Comparison of ENCODE assay signal across 8 mouse cellular contexts in the genomic region with DNA sequence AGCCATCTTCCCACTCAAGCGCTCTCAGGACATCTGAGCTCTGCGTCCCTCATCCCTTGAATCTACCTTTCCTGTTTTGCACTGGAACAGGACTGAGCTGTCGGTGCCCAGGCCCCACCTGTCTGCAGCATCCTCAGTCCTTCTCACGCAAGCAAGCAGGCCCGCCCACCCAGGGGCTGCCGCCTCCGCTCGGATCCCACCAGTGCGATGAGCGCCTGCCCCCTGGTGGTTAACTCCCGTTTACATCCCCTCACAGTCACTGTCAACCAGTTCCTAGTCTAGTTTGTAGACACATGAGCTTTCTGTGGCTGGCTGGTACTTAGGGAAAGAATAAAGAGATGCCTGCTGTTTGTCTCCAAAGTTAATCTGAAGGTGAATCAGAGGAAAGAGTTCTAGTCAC. TPM values are rescaled to one million over a fixed set of nuclear protein-coding genes. Genes with fewer than 3 reads are reported as not detected.
DNase-seq lines count a peak whose midpoint lies in the region; ATAC-seq and TF ChIP-seq lines count a peak whose summit lies in the region.

No protein-coding gene starts in this region.

- peak; percentile 86 for TF ChIP-seq CTCF in lung, postnatal 0 days (IDR thresholded peaks at IDR 0.05)

- peaks cover 35% of the 10 kb centered on the region for H3K36me3 ChIP-seq in heart, embryonic 13.5 days
- H3K36me3 ChIP-seq in lung, postnatal 0 days (ENCODE audit: insufficient read depth, low read length), result peaks cover 10% of the 10 kb centered on the region; the same call in 1 of the 2 replicates

- no peak for TF ChIP-seq EP300 in lung, postnatal 0 days (IDR thresholded peaks at IDR 0.05)

- intact Hi-C loops in heart, postnatal 25 days (cut with DNase I), result no loop called here

- DNase-seq in heart, postnatal 25 days (ENCODE audit: low spot score), result no peak
- DNase-seq in adrenal gland, postnatal 36 days, result peak; percentile 53 to 70
- peak; percentile 32 to 59 for DNase-seq in frontal cortex, postnatal 25 days (ENCODE audit: low spot score in 2 of 2)
- peak; percentile 51 to 80 for DNase-seq in layer of hippocampus, adult 18-20 months (ENCODE audit: low spot score in 2 of 2)
- DNase-seq in lung, postnatal 0 days (ENCODE audit: low spot score), result peak; percentile 68
- DNase-seq in right cerebral cortex, postnatal 10 days (ENCODE audit: low spot score in 2 of 2), result peak; percentile 74 to 84

- no peak overlapping the region for H3K4me3 ChIP-seq in heart, embryonic 13.5 days
- H3K4me3 ChIP-seq in lung, postnatal 0 days (ENCODE audit: low read depth, low read length), result no peak overlapping the region

- no peak overlapping the region for H3K4me2 ChIP-seq in heart, embryonic 13.5 days
- no peak overlapping the region for H3K4me2 ChIP-seq in lung, postnatal 0 days (replicated peaks; ENCODE audit: low read depth, low read length)

- H3K9me3 ChIP-seq in heart, embryonic 13.5 days, result no peaks in the 10 kb centered on the region
- no peaks in the 10 kb centered on the region for H3K9me3 ChIP-seq in lung, postnatal 0 days (ENCODE audit: low read length)

- 0 out of 2 replicates have a peak overlapping the region, but pooled peaks have one; percentile 26 for H3K9ac ChIP-seq in heart, embryonic 13.5 days
- H3K9ac ChIP-seq in lung, postnatal 0 days (replicated peaks; ENCODE audit: low read depth), result no peak overlapping the region

- ATAC-seq in heart, embryonic 13.5 days (ENCODE audit: extremely low read depth, insufficient number of reproducible peaks, low FRiP score, low TSS enrichment), result no peak
- peak; percentile 53; the same call in 1 of the 2 replicates for ATAC-seq in lung, postnatal 0 days
- ATAC-seq in inflammation-experienced regulatory T-cells, adult 6 months, result no peak

- no peaks in the 10 kb centered on the region for H3K27me3 ChIP-seq in heart, embryonic 13.5 days (replicated peaks)
- H3K27me3 ChIP-seq in lung, postnatal 0 days (replicated peaks; ENCODE audit: insufficient read depth, low read length), result no peaks in the 10 kb centered on the region

- WGBS in heart, embryonic 13.5 days, result 32% methylated on average over 11 of the region's 11 CpGs
- 23% methylated on average over 11 of the region's 11 CpGs for WGBS in lung, postnatal 0 days

- peaks cover 54% of the 10 kb centered on the region for H3K4me1 ChIP-seq in heart, embryonic 13.5 days
- no peaks in the 10 kb centered on the region for H3K4me1 ChIP-seq in lung, postnatal 0 days (ENCODE audit: insufficient read depth, low read depth, low read length)

- no peak overlapping the region for H3K27ac ChIP-seq in heart, embryonic 13.5 days (replicated peaks)
- no peak overlapping the region for H3K27ac ChIP-seq in lung, postnatal 0 days (ENCODE audit: low read length)

RNA-seq across cellular contexts. Expression of gene Szrd1, which starts 18.9 kb away (rescaled TPM):
- polyA plus RNA-seq in heart, embryonic 13.5 days (2015; fragmentation: Nextera tagmentation; extraction: Ambion mirVana), result 31.3 and 33.8 TPM in 2 replicates
- total RNA-seq in heart, postnatal 25 days (2021), result 10 to 100 TPM; 85.1 to 96.1 TPM
- 100 to 1,000 TPM; 110 to 123 TPM for total RNA-seq in adrenal gland, postnatal 36 days (2021)
- 10 to 100 TPM; 58.5 to 61.0 TPM for total RNA-seq in layer of hippocampus, adult 18-20 months (2021)
- 29.3 and 33.4 TPM in 2 replicates for polyA plus RNA-seq in lung, postnatal 0 days (2015; fragmentation: Nextera tagmentation; extraction: Ambion mirVana)
- polyA plus RNA-seq in inflammation-experienced regulatory T-cells, adult 6 months (2017; shearing (Covaris generic)), result 10 to 100 TPM; 37.9 to 88.5 (median 58.2) TPM

RNA-seq across cellular contexts. Expression of gene Fbxo42, which starts 27.0 kb away (rescaled TPM):
- polyA plus RNA-seq in heart, embryonic 13.5 days (2015; fragmentation: Nextera tagmentation; extraction: Ambion mirVana), result 12.8 and 14.2 TPM in 2 replicates
- 10 to 100 TPM in 1 of 2 experiments, 1 to 10 TPM in 1; 10.0 to 10.1 TPM for total RNA-seq in heart, postnatal 25 days (2021)
- total RNA-seq in adrenal gland, postnatal 36 days (2021), result 10 to 100 TPM; 20.4 to 21.6 TPM
- total RNA-seq in layer of hippocampus, adult 18-20 months (2021), result 10 to 100 TPM; 23.2 to 24.4 TPM
- polyA plus RNA-seq in lung, postnatal 0 days (2015; fragmentation: Nextera tagmentation; extraction: Ambion mirVana), result 11.1 and 12.7 TPM in 2 replicates
- polyA plus RNA-seq in inflammation-experienced regulatory T-cells, adult 6 months (2017; shearing (Covaris generic)), result 1 to 10 TPM; 5.5 to 6.3 (median 5.8) TPM

RNA-seq across cellular contexts. Expression of gene Spata21, which starts 32.6 kb away (rescaled TPM):
- not detected in 2 replicates for polyA plus RNA-seq in heart, embryonic 13.5 days (2015; fragmentation: Nextera tagmentation; extraction: Ambion mirVana)
- not detected for total RNA-seq in heart, postnatal 25 days (2021)
- not detected for total RNA-seq in adrenal gland, postnatal 36 days (2021)
- total RNA-seq in layer of hippocampus, adult 18-20 months (2021), result under 1 TPM in 1 of 2 experiments, not detected in 1; 0.35 TPM
- 0.13 and 0.27 TPM in 2 replicates for polyA plus RNA-seq in lung, postnatal 0 days (2015; fragmentation: Nextera tagmentation; extraction: Ambion mirVana)
- 1 to 10 TPM; 1.1 to 1.5 (median 1.5) TPM for polyA plus RNA-seq in inflammation-experienced regulatory T-cells, adult 6 months (2017; shearing (Covaris generic))

RNA-seq across cellular contexts. Expression of gene Necap2, which starts 42.5 kb away (rescaled TPM):
- polyA plus RNA-seq in heart, embryonic 13.5 days (2015; fragmentation: Nextera tagmentation; extraction: Ambion mirVana), result 39.7 and 43.7 TPM in 2 replicates
- 10 to 100 TPM; 17.2 TPM for total RNA-seq in heart, postnatal 25 days (2021)
- 10 to 100 TPM; 61.4 to 61.9 TPM for total RNA-seq in adrenal gland, postnatal 36 days (2021)
- total RNA-seq in layer of hippocampus, adult 18-20 months (2021), result 10 to 100 TPM; 36.6 to 42.8 TPM
- polyA plus RNA-seq in lung, postnatal 0 days (2015; fragmentation: Nextera tagmentation; extraction: Ambion mirVana), result 102 and 110 TPM in 2 replicates
- polyA plus RNA-seq in inflammation-experienced regulatory T-cells, adult 6 months (2017; shearing (Covaris generic)), result 10 to 100 TPM; 85.9 to 95.9 (median 91.8) TPM
